Mouse (Mus musculus) midbrain, embryonic 10.5 days (tissue): ENCODE data around the gene Lsp1. TPM values are rescaled to one million over a fixed set of nuclear protein-coding genes. Genes with fewer than 3 reads are reported as not detected.
A peak's percentile ranks its signal among the peaks of the same experiment; 100 is the strongest.

Source experiments
- DNase-seq: peaks from one replicate; pipeline ENCODE4 v3.0.0-alpha.2; 2017; ENCODE audit warnings: low spot score
- H3K27ac ChIP-seq: fragments of 300-500 bp; sonication (generic); replicated peaks from 2 replicates; pipeline ENCODE4 v1.5.1; 2016; ENCODE audit warnings: mild to moderate bottlenecking
- H3K27me3 ChIP-seq: fragments of 300-500 bp; sonication (generic); 2 replicates; pipeline ENCODE4 v1.6.1; 2016; ENCODE audit warnings: low read depth, mild to moderate bottlenecking; ENCODE audit not compliant: poor library complexity, severe bottlenecking
- H3K36me3 ChIP-seq: fragments of 300-500 bp; sonication (generic); 2 replicates; pipeline ENCODE4 v1.6.1; 2016; ENCODE audit warnings: mild to moderate bottlenecking, moderate library complexity
- H3K4me1 ChIP-seq: fragments of 300-500 bp; sonication (generic); 2 replicates; pipeline ENCODE4 v1.6.1; 2016
- H3K4me3 ChIP-seq: fragments of 300-500 bp; sonication (generic); 2 replicates; pipeline ENCODE4 v1.5.1; 2016; ENCODE audit warnings: mild to moderate bottlenecking, moderate library complexity
- H3K9me3 ChIP-seq: fragments of 300-500 bp; sonication (generic); replicated peaks from 2 replicates; pipeline ENCODE4 v1.6.1; 2016; ENCODE audit warnings: mild to moderate bottlenecking
- WGBS: fragments of 180-500 bp; shearing (Covaris S2); methylation state at CpG from one replicate; pipeline ENCODE4 v1.1.7; 2016; 5-methylcytosine and 5-hydroxymethylcytosine counted together
- polyA plus RNA-seq: library from polyadenylated mRNA; unstranded; fragments of >200 nt; fragmentation: Nextera tagmentation; extraction: Ambion mirVana; gene quantifications from 2 replicates; pipeline ENCODE4 v1.2.1, GENCODE M21; 2016

Gene Lsp1
- polyA plus RNA-seq, 1 experiment from 2014 or later: 14.2 TPM

DNA sequence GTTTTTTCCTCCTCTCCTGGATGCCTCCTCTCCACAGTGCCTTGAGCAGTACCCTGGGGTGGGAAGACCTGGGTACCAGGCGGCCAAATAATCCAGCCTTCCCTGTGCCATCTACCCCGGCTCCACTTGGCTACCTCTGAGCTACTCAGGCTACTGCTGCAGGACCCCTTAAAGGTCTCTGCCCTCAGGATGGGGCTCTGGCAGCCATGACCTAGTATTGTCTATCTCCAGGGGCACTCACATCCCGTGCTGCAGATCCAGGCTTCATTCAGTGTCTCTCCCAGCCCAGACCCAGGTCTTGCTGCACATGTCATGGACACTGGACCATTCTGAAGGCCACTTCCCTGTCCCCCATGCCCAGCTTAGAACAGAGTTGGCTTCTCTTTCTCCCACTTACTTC is 19.3 kb downstream of the Lsp1 start:
- 92% methylated on average over 3 of the region's 3 CpGs for WGBS
- no peaks in the 10 kb centered on the region for H3K36me3 ChIP-seq
- 0 out of 2 replicates have a peak overlapping the region, but pooled peaks have one; percentile 1 for H3K27ac ChIP-seq
- peaks cover 63% of the 10 kb centered on the region for H3K4me1 ChIP-seq
- peaks cover 15% of the 10 kb centered on the region for H3K27me3 ChIP-seq
- no peak overlapping the region for H3K4me3 ChIP-seq
- H3K9me3 ChIP-seq: no peaks in the 10 kb centered on the region
- DNase-seq: no peak

DNA sequence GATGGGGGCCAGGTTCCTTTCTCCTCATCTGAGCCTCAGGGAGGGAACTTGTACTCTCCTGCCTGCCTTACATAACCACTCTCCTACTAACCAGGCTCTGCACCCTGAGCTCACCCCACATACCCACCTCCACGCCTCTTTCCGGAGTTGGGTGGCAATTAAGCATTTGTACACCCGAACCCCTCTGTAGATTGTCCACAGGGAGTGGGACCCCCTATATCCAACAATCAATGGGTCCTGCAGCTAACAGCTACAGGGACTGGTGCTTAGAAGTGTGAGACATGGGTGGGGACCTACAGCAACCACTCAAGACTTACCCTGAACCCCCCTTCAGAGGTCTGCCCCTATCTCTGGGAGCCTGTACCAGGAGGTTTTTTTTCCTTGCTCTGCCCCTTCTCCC is 20.1 kb downstream of the Lsp1 start:
- H3K4me1 ChIP-seq: peaks cover 60% of the 10 kb centered on the region
- DNase-seq: no peak

DNA sequence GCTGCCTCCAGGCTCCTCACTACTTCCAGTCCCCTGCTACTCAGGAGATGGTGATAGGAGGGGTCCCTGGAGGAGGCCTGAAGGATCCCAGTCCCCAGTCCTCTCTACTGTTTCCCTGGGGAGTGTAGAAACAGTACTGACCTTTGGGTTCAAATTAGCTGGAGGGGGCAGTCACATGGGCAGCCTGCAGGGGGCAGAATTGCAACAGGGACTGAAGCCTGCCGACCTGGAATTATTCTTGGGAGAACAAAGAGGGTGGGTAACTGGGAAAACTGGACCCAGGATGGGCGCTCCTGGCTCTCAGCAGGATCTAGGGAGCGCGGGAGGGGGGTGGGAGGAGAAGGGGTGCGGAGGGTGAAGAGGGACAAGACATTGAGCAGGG is 20.6 kb downstream of the Lsp1 start:
- no peaks in the 10 kb centered on the region for H3K9me3 ChIP-seq
- peak; percentile 81 for DNase-seq
- peak overlapping the region; percentile 97 for H3K27ac ChIP-seq
- peaks cover 55% of the 10 kb centered on the region for H3K4me1 ChIP-seq
- H3K27me3 ChIP-seq: peaks cover 15% of the 10 kb centered on the region
- 15% methylated on average over 5 of the region's 5 CpGs for WGBS
- peak overlapping the region; percentile 52 for H3K4me3 ChIP-seq
- H3K36me3 ChIP-seq: no peaks in the 10 kb centered on the region

More for the DNA sequence above, 20.1 kb downstream of the Lsp1 start:
- H3K9me3 ChIP-seq: no peaks in the 10 kb centered on the region
- H3K36me3 ChIP-seq: no peaks in the 10 kb centered on the region
- H3K4me3 ChIP-seq: no peak overlapping the region
- peak overlapping the region; percentile 97 for H3K27ac ChIP-seq
- WGBS: over 99% methylated on average over 3 of the region's 3 CpGs
- H3K27me3 ChIP-seq: peaks cover 15% of the 10 kb centered on the region

DNA sequence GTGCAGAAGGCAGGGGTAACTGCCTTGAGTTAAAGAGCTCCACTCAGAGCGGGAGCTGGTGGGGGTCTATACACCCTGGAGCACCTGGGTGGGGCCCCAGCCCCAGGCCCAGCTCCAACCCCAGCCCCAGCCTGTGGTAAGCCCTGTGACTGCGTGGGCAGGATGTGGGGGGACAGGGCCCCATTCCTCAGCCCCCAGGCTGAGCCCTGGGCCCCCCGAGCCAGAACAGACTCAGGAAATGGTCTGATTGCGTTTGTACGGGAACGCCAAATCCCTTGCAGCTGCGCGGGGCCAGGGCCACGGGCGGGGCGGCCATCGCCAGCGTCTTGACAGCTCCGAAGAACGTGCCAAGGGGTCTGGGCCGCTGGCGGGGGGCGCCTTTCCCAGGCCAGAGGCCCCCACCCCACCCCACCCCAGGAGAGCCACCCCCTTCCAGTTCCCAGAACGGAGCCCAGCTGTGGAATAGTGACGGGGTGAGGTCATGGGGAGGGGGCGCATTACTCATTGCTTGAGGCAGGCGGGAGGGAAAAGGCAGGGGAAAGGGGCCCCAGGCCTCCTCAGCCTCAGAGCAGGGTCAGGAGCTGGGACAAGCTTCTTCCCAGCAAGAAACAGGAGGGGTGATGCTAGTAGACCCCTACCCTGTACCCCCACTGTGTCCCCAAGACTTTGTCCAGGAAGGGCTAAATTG is 21.1 kb downstream of the Lsp1 start:
- peak; percentile 67 for DNase-seq
- Histone ChIP-seq H3K4me1 (peaks cover 56% of the 10 kb centered on the region), H3K27me3 (peaks cover 15% of the 10 kb centered on the region), H3K27ac (peak overlapping the region; percentile 97), H3K9me3 (no peaks in the 10 kb centered on the region), H3K4me3 (peak overlapping the region; percentile 52), H3K36me3 (no peaks in the 10 kb centered on the region)
- WGBS: 3% methylated on average over 21 of the region's 22 CpGs

DNA sequence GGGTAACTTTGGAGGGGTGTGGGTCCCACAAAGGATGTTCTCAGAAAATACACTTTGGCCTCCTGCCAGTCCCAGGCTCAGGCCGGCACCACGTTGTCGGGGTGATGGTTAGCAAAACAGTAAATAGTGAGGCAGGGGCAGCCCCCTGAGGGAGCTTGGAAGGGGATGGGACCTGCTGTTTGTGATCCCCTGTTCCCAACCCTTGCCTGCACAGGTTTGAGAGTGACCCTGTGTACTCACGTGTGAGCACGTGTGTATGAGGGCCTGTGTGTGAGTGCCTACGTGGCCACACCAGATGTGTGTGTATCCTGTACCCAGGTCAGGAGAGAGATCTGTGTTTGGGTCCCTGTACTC is 21.6 kb downstream of the Lsp1 start:
- H3K4me1 ChIP-seq: peaks cover 57% of the 10 kb centered on the region
- no peaks in the 10 kb centered on the region for H3K9me3 ChIP-seq
- peak overlapping the region; percentile 52 for H3K4me3 ChIP-seq
- 26% methylated on average over 6 of the region's 6 CpGs for WGBS
- peak; percentile 49 for DNase-seq
- peaks cover 15% of the 10 kb centered on the region for H3K27me3 ChIP-seq
- peak overlapping the region; percentile 97 for H3K27ac ChIP-seq
- H3K36me3 ChIP-seq: no peaks in the 10 kb centered on the region

DNA sequence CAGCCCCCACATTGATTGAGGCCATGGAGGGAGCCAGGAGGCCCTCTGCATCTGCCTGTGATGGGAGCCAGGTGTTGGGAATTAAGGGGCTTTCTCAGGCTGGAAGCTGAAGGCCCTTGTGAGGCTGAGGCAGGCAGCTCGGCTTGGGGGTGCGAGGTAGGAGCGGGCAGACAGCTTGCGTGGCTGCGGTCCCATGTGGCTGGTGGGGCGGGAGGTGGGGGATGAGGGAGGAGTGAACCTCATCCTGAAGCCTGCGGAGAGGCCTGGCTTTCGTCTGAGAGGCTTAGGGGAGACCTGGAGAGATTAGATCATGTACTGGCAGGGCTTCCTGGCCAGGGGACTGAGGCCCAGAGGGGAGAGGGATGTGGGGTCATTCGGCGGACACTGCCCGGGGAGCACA is 22.5 kb downstream of the Lsp1 start:
- Histone ChIP-seq H3K9me3 (no peaks in the 10 kb centered on the region), H3K27me3 (peaks cover 15% of the 10 kb centered on the region), H3K4me3 (no peak overlapping the region), H3K36me3 (no peaks in the 10 kb centered on the region), H3K4me1 (peaks cover 63% of the 10 kb centered on the region), H3K27ac (peak overlapping the region; percentile 97)
- WGBS: 59% methylated on average over 11 of the region's 11 CpGs
- no peak for DNase-seq

DNA sequence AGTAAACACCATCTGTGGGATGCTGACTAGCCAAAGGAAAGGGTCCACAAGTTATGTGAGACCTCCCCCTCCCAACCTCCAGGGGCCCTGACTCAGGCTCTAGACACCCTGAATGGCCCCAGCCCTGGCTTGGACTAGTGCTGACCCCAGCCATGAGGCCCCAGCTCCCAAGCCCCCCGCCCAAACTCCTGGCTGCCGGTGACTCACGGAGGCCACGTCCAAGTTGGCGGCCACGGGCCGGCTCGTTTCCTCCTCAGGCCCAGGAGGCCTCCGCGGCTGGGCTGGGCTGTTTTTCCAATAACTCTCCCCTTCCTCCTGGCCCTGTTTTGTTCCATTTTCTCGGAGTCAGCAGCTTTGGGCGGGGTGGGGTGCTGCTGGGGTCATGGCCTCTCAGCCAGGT is 24.2 kb downstream of the Lsp1 start:
- 89% methylated on average over 12 of the region's 12 CpGs for WGBS
- H3K4me3 ChIP-seq: no peak overlapping the region
- DNase-seq: no peak
- 0 out of 2 replicates have a peak, but pooled peaks cover 6% of the 10 kb centered on the region for H3K36me3 ChIP-seq
- H3K27ac ChIP-seq: peak overlapping the region; percentile 97; the same call in 1 of the 2 replicates
- no peaks in the 10 kb centered on the region for H3K9me3 ChIP-seq
- peaks cover 15% of the 10 kb centered on the region for H3K27me3 ChIP-seq
- H3K4me1 ChIP-seq: peaks cover 54% of the 10 kb centered on the region

DNA sequence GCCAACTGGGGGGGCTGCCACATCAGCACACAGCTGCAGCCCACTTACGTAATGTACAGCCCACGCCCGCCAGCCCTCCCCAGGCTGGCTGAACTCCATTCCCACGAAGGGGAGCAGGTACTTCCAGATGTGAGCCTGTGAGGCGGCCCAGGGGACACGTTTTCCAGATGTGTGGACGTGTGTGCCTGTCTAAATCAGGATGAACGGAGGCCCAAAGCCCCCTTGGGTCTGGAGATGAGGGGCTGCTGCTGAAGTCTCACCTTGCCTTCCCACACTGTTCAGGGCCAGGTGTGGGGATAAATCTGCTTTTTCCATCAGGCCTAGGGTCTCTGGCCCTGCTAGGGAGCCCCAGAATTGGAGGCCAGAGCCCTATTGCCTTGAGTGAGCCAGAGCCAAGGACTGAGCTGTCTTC is 26.1 kb downstream of the Lsp1 start:
- Histone ChIP-seq H3K27me3 (peaks cover 15% of the 10 kb centered on the region), H3K4me1 (peaks cover 44% of the 10 kb centered on the region), H3K4me3 (no peak overlapping the region), H3K36me3 (0 out of 2 replicates have a peak, but pooled peaks cover 9% of the 10 kb centered on the region), H3K9me3 (no peaks in the 10 kb centered on the region), H3K27ac (peak overlapping the region; percentile 82)
- 78% methylated on average over 8 of the region's 8 CpGs for WGBS
- DNase-seq: no peak

DNA sequence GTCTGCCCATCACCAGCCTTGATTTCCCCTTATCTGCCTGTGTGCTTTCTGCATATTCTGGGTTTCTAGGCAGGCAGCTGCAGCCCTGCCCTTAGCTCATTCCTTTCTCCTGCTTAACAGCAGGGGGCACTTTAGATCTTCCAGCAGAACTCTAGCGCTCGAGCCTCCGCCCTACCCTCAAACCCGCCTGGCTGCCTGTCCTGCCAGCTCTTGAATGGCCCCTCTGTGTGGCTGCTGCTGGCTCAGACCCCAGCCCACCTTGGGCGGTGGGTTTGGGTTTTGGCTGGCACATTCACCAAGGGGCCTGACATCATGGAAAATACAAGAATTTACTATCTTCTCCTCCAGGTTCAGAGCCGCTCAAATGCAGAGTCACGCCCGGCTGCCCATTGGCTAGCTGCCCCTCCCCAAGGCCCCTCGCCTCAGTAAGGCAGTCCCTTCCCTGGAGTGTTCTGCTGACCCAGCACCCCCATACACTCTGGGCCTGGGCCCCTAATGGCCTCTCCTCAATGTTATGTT is 26.8 kb downstream of the Lsp1 start:
- Histone ChIP-seq H3K27ac (peak overlapping the region; percentile 82), H3K4me1 (peaks cover 37% of the 10 kb centered on the region), H3K27me3 (peaks cover 15% of the 10 kb centered on the region), H3K4me3 (peak overlapping the region; percentile 22; the same call in 1 of the 2 replicates), H3K9me3 (no peaks in the 10 kb centered on the region), H3K36me3 (0 out of 2 replicates have a peak, but pooled peaks cover 9% of the 10 kb centered on the region)
- DNase-seq: peak; percentile 76
- 21% methylated on average over 9 of the region's 9 CpGs for WGBS

DNA sequence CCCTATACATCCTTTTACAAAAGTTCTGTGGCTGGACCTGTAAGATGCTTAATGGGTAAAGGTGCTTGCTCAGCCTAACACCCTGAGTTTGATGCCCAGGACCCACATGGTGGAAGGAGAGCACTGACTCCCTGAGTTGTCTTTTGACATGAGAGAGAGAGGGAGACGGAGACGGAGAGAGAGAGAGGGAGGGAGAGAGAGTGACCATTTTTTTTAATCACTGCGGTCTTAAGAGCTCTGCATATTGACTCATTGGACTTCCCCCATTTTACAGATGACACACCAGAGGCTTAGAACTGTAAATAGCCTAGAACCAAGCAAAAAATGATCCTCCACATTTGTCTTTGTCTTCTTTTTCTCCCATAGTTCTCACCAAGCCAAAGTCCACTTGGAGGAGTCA is 27.4 kb downstream of the Lsp1 start:
- H3K27me3 ChIP-seq: peaks cover 11% of the 10 kb centered on the region
- peaks cover 31% of the 10 kb centered on the region for H3K4me1 ChIP-seq
- peak overlapping the region; percentile 82 for H3K27ac ChIP-seq
- H3K9me3 ChIP-seq: no peaks in the 10 kb centered on the region
- H3K4me3 ChIP-seq: no peak overlapping the region
- WGBS: 71% methylated on average over 3 of the region's 3 CpGs
- DNase-seq: no peak
- 0 out of 2 replicates have a peak, but pooled peaks cover 9% of the 10 kb centered on the region for H3K36me3 ChIP-seq

DNA sequence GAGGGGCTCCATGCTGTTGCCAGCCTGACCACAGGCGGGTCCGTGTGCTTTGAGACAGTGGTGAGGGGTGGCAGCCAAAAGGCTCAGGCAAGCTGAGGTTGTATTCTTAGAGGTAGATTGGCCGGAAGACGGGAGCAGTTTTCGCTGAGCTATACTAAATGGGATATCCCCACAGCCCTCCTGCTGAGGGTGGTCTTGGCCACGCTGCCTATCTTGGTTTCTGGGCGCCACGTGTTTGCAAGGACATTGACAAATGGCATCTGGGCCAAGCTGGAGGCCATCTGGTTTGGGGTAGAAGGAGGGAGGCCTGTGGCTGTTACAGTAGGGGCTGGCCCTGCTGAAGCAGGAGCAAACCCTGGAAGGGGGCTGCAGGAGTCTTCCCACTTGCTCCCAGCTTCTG is 32.9 kb downstream of the Lsp1 start:
- Histone ChIP-seq H3K27ac (no peak overlapping the region), H3K9me3 (no peaks in the 10 kb centered on the region), H3K4me3 (no peak overlapping the region), H3K27me3 (no peaks in the 10 kb centered on the region), H3K4me1 (0 out of 2 replicates have a peak, but pooled peaks cover 3% of the 10 kb centered on the region), H3K36me3 (0 out of 2 replicates have a peak, but pooled peaks cover 9% of the 10 kb centered on the region)
- 94% methylated on average over 8 of the region's 8 CpGs for WGBS
- no peak for DNase-seq

DNA sequence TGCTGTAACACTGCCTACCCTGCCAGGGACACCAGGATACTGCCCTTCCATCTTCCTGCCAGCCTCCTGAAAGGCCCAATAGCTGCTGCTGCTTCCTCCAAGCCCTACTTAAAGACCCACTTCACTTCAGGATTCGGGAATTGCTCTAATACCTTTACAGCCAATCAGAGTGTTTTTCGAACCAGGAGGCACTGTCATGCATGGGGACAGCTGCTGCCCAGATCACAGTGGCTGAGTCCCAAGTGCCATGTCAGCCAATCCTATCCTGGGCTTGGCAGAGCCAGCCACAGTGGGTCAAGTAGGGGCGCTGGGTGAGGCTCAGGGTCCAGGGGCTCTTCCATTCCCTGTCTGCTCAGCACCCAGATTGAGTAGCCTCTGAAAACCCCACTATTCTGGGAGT is 35.5 kb downstream of the Lsp1 start:
- no peak for DNase-seq
- H3K4me1 ChIP-seq: 0 out of 2 replicates have a peak, but pooled peaks cover 8% of the 10 kb centered on the region
- no peak overlapping the region for H3K27ac ChIP-seq
- H3K27me3 ChIP-seq: no peaks in the 10 kb centered on the region
- no peak overlapping the region for H3K4me3 ChIP-seq
- no peaks in the 10 kb centered on the region for H3K36me3 ChIP-seq
- 79% methylated on average over 3 of the region's 3 CpGs for WGBS
- no peaks in the 10 kb centered on the region for H3K9me3 ChIP-seq

DNA sequence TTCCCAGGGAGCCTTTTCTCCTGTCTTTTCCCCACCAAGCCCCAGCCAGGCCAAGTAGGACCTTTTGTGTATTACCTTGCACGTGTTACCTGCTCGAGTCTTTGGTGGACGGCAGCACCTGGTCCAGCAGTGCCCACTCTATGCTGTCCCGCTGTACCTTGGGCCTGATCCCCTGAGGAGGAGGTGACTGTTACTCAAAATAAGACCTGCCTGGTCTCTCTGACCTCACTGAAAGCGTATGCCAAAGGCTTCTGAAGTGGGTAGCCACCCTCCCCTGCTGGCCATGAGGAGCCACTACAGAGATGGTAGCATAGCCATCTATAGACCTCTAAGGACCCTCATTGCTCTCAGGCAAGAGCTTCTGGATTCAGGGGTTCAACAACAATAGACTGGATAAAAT is 36.2 kb downstream of the Lsp1 start:
- H3K27ac ChIP-seq: no peak overlapping the region
- no peak overlapping the region for H3K4me3 ChIP-seq
- no peaks in the 10 kb centered on the region for H3K27me3 ChIP-seq
- WGBS: 78% methylated on average over 5 of the region's 5 CpGs
- DNase-seq: no peak
- 0 out of 2 replicates have a peak, but pooled peaks cover 8% of the 10 kb centered on the region for H3K4me1 ChIP-seq
- no peaks in the 10 kb centered on the region for H3K9me3 ChIP-seq
- H3K36me3 ChIP-seq: no peaks in the 10 kb centered on the region
